Mouse (Mus musculus) intestine, embryonic 16.5 days (tissue): ENCODE data around the gene Armc2. TPM values are rescaled to one million over a fixed set of nuclear protein-coding genes. Genes with fewer than 3 reads are reported as not detected.

Experiments used
- ATAC-seq: fragments of 200-750 bp; cut with Nextera tagmentation; 2 replicates; pipeline ENCODE4 v1.8.0; 2017; ENCODE audit warnings: moderate TSS enrichment, moderate library complexity
- H3K27ac ChIP-seq: fragments of 300-500 bp; sonication (generic); 2 replicates; pipeline ENCODE4 v1.5.1; 2014; ENCODE audit warnings: mild to moderate bottlenecking, low read length
- H3K27me3 ChIP-seq: fragments of 300-500 bp; sonication (generic); replicated peaks from 2 replicates; pipeline ENCODE4 v1.6.1; 2014; ENCODE audit warnings: low read length, control low read depth, mixed read lengths; ENCODE audit not compliant: control insufficient read depth, insufficient read depth
- H3K36me3 ChIP-seq: fragments of 300-500 bp; sonication (generic); 2 replicates; pipeline ENCODE4 v1.6.1; 2014; ENCODE audit warnings: low read length, control low read depth; ENCODE audit not compliant: control insufficient read depth, insufficient read depth
- H3K4me1 ChIP-seq: fragments of 300-500 bp; sonication (generic); 2 replicates; pipeline ENCODE4 v1.6.1; 2014; ENCODE audit warnings: low read length, control low read depth, mixed read lengths; ENCODE audit not compliant: control insufficient read depth, insufficient read depth
- H3K4me2 ChIP-seq: fragments of 300-500 bp; sonication (generic); 2 replicates; pipeline ENCODE4 v1.6.1; 2014; ENCODE audit warnings: low read depth, low read length, control low read depth
- H3K4me3 ChIP-seq: fragments of 300-500 bp; sonication (generic); 2 replicates; pipeline ENCODE4 v1.5.1; 2014; ENCODE audit warnings: mild to moderate bottlenecking, low read length
- H3K9ac ChIP-seq: fragments of 300-500 bp; sonication (generic); 2 replicates; pipeline ENCODE4 v1.6.1; 2014; ENCODE audit warnings: low read depth, low read length
- H3K9me3 ChIP-seq: fragments of 300-500 bp; sonication (generic); 2 replicates; pipeline ENCODE4 v1.6.1; 2016; ENCODE audit warnings: low read length, control low read depth; ENCODE audit not compliant: control insufficient read depth
- WGBS: fragments of 180-500 bp; shearing (Covaris S2); extraction: QIAGEN DNeasy Blood & Tissue Kit; methylation state at CpG from one replicate; pipeline ENCODE4 v1.1.7; 2014; 5-methylcytosine and 5-hydroxymethylcytosine counted together
- polyA plus RNA-seq: library from polyadenylated mRNA; unstranded; fragments of >200 nt; fragmentation: Nextera tagmentation; extraction: Ambion mirVana; gene quantifications from 2 replicates; pipeline ENCODE4 v1.2.1, GENCODE M21; 2015

Armc2 gene
- polyA plus RNA-seq, 1 experiment from 2014 or later, result 1.8 TPM

GRCm38 (mm10) chr10:42048648-42049047, 30.4 kb upstream of the Armc2 start:
- Histone ChIP-seq H3K4me2 (no peak overlapping the region), H3K9ac (no peak overlapping the region), H3K4me1 (no peaks in the 10 kb centered on the region), H3K27ac (no peak overlapping the region), H3K9me3 (no peaks in the 10 kb centered on the region), H3K4me3 (no peak overlapping the region), H3K36me3 (no peaks in the 10 kb centered on the region), H3K27me3 (no peaks in the 10 kb centered on the region)
- 92% methylated on average over 8 of the region's 8 CpGs for WGBS
- no peak for ATAC-seq

- ATAC-seq, result no peak
- WGBS, result 79% methylated on average over 10 of the region's 10 CpGs
- no peaks in the 10 kb centered on the region for H3K4me1 ChIP-seq
- no peaks in the 10 kb centered on the region for H3K9me3 ChIP-seq
- no peaks in the 10 kb centered on the region for H3K36me3 ChIP-seq
- no peak overlapping the region for H3K4me2 ChIP-seq
- H3K4me3 ChIP-seq, result no peak overlapping the region
- no peak overlapping the region for H3K9ac ChIP-seq
- no peak overlapping the region for H3K27ac ChIP-seq
- H3K27me3 ChIP-seq, result no peaks in the 10 kb centered on the region
These were observed 26.3 kb upstream of the Armc2 start for GRCm38 (mm10) chr10:42044574-42044973.

GRCm38 (mm10) chr10:42043307-42043706, 25.1 kb upstream of the Armc2 start:
- Histone ChIP-seq H3K27me3 (no peaks in the 10 kb centered on the region), H3K9me3 (no peaks in the 10 kb centered on the region), H3K4me2 (no peak overlapping the region), H3K27ac (no peak overlapping the region), H3K4me3 (no peak overlapping the region), H3K9ac (no peak overlapping the region), H3K36me3 (no peaks in the 10 kb centered on the region), H3K4me1 (0 out of 2 replicates have a peak, but pooled peaks cover 2% of the 10 kb centered on the region)
- no peak for ATAC-seq
- WGBS, result 89% methylated on average over 3 of the region's 3 CpGs

GRCm38 (mm10) chr10:42042881-42043280, 24.6 kb upstream of the Armc2 start:
- no peak overlapping the region for H3K9ac ChIP-seq
- no peak overlapping the region for H3K4me2 ChIP-seq
- H3K9me3 ChIP-seq, result no peaks in the 10 kb centered on the region
- H3K36me3 ChIP-seq, result no peaks in the 10 kb centered on the region
- H3K4me3 ChIP-seq, result no peak overlapping the region
- no peak for ATAC-seq
- WGBS, result 82% methylated on average over 1 of the region's 1 CpGs
- 0 out of 2 replicates have a peak, but pooled peaks cover 2% of the 10 kb centered on the region for H3K4me1 ChIP-seq
- H3K27me3 ChIP-seq, result no peaks in the 10 kb centered on the region
- H3K27ac ChIP-seq, result no peak overlapping the region

GRCm38 (mm10) chr10:42042087-42042486, 23.8 kb upstream of the Armc2 start:
- no peak for ATAC-seq
- Histone ChIP-seq H3K9me3 (no peaks in the 10 kb centered on the region), H3K4me2 (no peak overlapping the region), H3K27me3 (no peaks in the 10 kb centered on the region), H3K4me3 (no peak overlapping the region), H3K27ac (no peak overlapping the region), H3K9ac (no peak overlapping the region), H3K36me3 (no peaks in the 10 kb centered on the region), H3K4me1 (0 out of 2 replicates have a peak, but pooled peaks cover 2% of the 10 kb centered on the region)
- WGBS, result 68% methylated on average over 7 of the region's 7 CpGs

- no peak overlapping the region for H3K4me2 ChIP-seq
- 48% methylated on average over 10 of the region's 10 CpGs for WGBS
- H3K27ac ChIP-seq, result no peak overlapping the region
These were observed 20.3 kb upstream of the Armc2 start for GRCm38 (mm10) chr10:42038571-42038970.

GRCm38 (mm10) chr10:42037301-42037870, 19.1 kb upstream of the Armc2 start:
- Histone ChIP-seq H3K27me3 (no peaks in the 10 kb centered on the region), H3K27ac (no peak overlapping the region), H3K36me3 (no peaks in the 10 kb centered on the region), H3K4me3 (no peak overlapping the region), H3K9me3 (no peaks in the 10 kb centered on the region), H3K4me1 (0 out of 2 replicates have a peak, but pooled peaks cover 2% of the 10 kb centered on the region), H3K4me2 (no peak overlapping the region), H3K9ac (no peak overlapping the region)
- WGBS, result 42% methylated on average over 7 of the region's 7 CpGs
- no peak for ATAC-seq

More at GRCm38 (mm10) chr10:42038571-42038970, 20.3 kb upstream of the Armc2 start:
- no peak for ATAC-seq
- no peak overlapping the region for H3K9ac ChIP-seq
- 0 out of 2 replicates have a peak, but pooled peaks cover 2% of the 10 kb centered on the region for H3K4me1 ChIP-seq
- no peaks in the 10 kb centered on the region for H3K9me3 ChIP-seq
- H3K36me3 ChIP-seq, result no peaks in the 10 kb centered on the region
- H3K27me3 ChIP-seq, result no peaks in the 10 kb centered on the region
- no peak overlapping the region for H3K4me3 ChIP-seq

GRCm38 (mm10) chr10:42036846-42037245, 18.6 kb upstream of the Armc2 start:
- Histone ChIP-seq H3K9me3 (no peaks in the 10 kb centered on the region), H3K9ac (no peak overlapping the region), H3K27me3 (no peaks in the 10 kb centered on the region), H3K27ac (no peak overlapping the region), H3K36me3 (no peaks in the 10 kb centered on the region), H3K4me2 (no peak overlapping the region), H3K4me3 (no peak overlapping the region), H3K4me1 (0 out of 2 replicates have a peak, but pooled peaks cover 2% of the 10 kb centered on the region)
- 46% methylated on average over 4 of the region's 4 CpGs for WGBS
- ATAC-seq, result no peak

- WGBS, result 79% methylated on average over 3 of the region's 3 CpGs
- no peak overlapping the region for H3K27ac ChIP-seq
- H3K4me3 ChIP-seq, result no peak overlapping the region
- no peaks in the 10 kb centered on the region for H3K27me3 ChIP-seq
- no peak for ATAC-seq
- H3K9ac ChIP-seq, result no peak overlapping the region
- no peak overlapping the region for H3K4me2 ChIP-seq
- H3K36me3 ChIP-seq, result no peaks in the 10 kb centered on the region
- peaks cover 5% of the 10 kb centered on the region; the same call in 1 of the 2 replicates for H3K4me1 ChIP-seq
- no peaks in the 10 kb centered on the region for H3K9me3 ChIP-seq
These were observed 15.3 kb upstream of the Armc2 start for GRCm38 (mm10) chr10:42033571-42033970.

- Histone ChIP-seq H3K4me1 (peaks cover 9% of the 10 kb centered on the region; the same call in 1 of the 2 replicates), H3K27me3 (no peaks in the 10 kb centered on the region), H3K4me2 (peak overlapping the region; percentile 38; the same call in 1 of the 2 replicates), H3K9ac (no peak overlapping the region), H3K4me3 (peak overlapping the region; percentile 19; the same call in 1 of the 2 replicates), H3K9me3 (no peaks in the 10 kb centered on the region), H3K27ac (no peak overlapping the region), H3K36me3 (no peaks in the 10 kb centered on the region)
- WGBS, result 18% methylated on average over 16 of the region's 16 CpGs
- ATAC-seq, result peak; percentile 74
These were observed 12.8 kb upstream of the Armc2 start for GRCm38 (mm10) chr10:42031021-42031420.
